Mouse (Mus musculus): Measurements from ENCODE around the gene Gpr137b.
"Not testable (repeated sequence)": the region's sequence is repeated elsewhere in the genome, so short reads cannot be mapped to it uniquely, and the experiment has no call there.

- TF ChIP-seq CTCF, POLR2A (IDR thresholded peaks at IDR 0.05; ENCODE audit: extremely low read depth, insufficient read depth, low read length): not testable (repeated sequence)
Observed at GRCm38 (mm10) chr13:13423301-13423700, 29.5 kb upstream of the Gpr137b start.
